Mouse (Mus musculus) left cerebral cortex, adult 8-10 months (tissue): ENCODE data around the gene Rad51b. TPM values are rescaled to one million over a fixed set of nuclear protein-coding genes. Genes with fewer than 3 reads are reported as not detected.

Source experiments
- DNase-seq, 2 experiments: peaks; one replicate each; pipeline ENCODE4 v3.0.0; 2022; ENCODE audit warnings: low spot score in 2 of 2
- total RNA-seq, 4 experiments: library from RNA; stranded (reverse); gene quantifications; 2 replicates each; pipeline ENCODE4 v1.2.4; 2022

The Rad51b gene
- total RNA-seq, 4 experiments from 2014 or later, result 0.39 TPM; not detected in 3

- DNase-seq, result peak; percentile 52
These were observed 315.4 kb downstream of the Rad51b start for GRCm38 (mm10) chr12:79612334-79613060.

- no peak for DNase-seq
These were observed 316.1 kb downstream of the Rad51b start for GRCm38 (mm10) chr12:79613061-79613788.

- DNase-seq, result no peak
These were observed 316.9 kb downstream of the Rad51b start for GRCm38 (mm10) chr12:79613846-79614582.

GRCm38 (mm10) chr12:79614583-79614953 is 317.5 kb downstream of the Rad51b start:
- DNase-seq, result no peak

- DNase-seq, result no peak
These were observed 318.7 kb downstream of the Rad51b start for GRCm38 (mm10) chr12:79615717-79616316.

GRCm38 (mm10) chr12:79619009-79619408 is 321.9 kb downstream of the Rad51b start:
- no peak for DNase-seq

- no peak for DNase-seq
These were observed 323.6 kb downstream of the Rad51b start for GRCm38 (mm10) chr12:79620693-79621092.

GRCm38 (mm10) chr12:79623308-79623707 is 326.2 kb downstream of the Rad51b start:
- DNase-seq, result no peak

- DNase-seq, result no peak
These were observed 328.8 kb downstream of the Rad51b start for GRCm38 (mm10) chr12:79625699-79626554.

- DNase-seq, result no peak
These were observed 329.5 kb downstream of the Rad51b start for GRCm38 (mm10) chr12:79626555-79627080.

- no peak for DNase-seq
These were observed 330.5 kb downstream of the Rad51b start for GRCm38 (mm10) chr12:79627351-79628120.

- no peak for DNase-seq
These were observed 331.2 kb downstream of the Rad51b start for GRCm38 (mm10) chr12:79628121-79628774.

GRCm38 (mm10) chr12:79629945-79630850 is 333.1 kb downstream of the Rad51b start:
- no peak for DNase-seq

GRCm38 (mm10) chr12:79633458-79634106 is 336.5 kb downstream of the Rad51b start:
- no peak for DNase-seq

GRCm38 (mm10) chr12:79641570-79642285 is 344.6 kb downstream of the Rad51b start:
- no peak for DNase-seq

GRCm38 (mm10) chr12:79642715-79643114 is 345.6 kb downstream of the Rad51b start:
- DNase-seq, result no peak

GRCm38 (mm10) chr12:79645656-79646055 is 348.6 kb downstream of the Rad51b start:
- DNase-seq, result no peak
